Mouse (Mus musculus): Measurements from ENCODE around the gene Gm1604a. TPM values are rescaled to one million over a fixed set of nuclear protein-coding genes. Genes with fewer than 3 reads are reported as not detected.
"Not testable (repeated sequence)": the region's sequence is repeated elsewhere in the genome, so short reads cannot be mapped to it uniquely, and the experiment has no call there.

The Gm1604a gene
- polyA plus RNA-seq, 1 experiment, result 0.54 TPM

GRCm38 (mm10) chr17:7069561-7070240 lies 44.3 kb downstream of the Gm1604a start:
- H3K36me3 ChIP-seq (ENCODE audit: control insufficient read depth, insufficient read depth, low read length), result not testable (repeated sequence)
- 92% methylated on average over 7 of the region's 7 CpGs for WGBS

GRCm38 (mm10) chr17:7074494-7074893 lies 49.1 kb downstream of the Gm1604a start:
- not testable (repeated sequence) for H3K4me1 ChIP-seq (replicated peaks; ENCODE audit: control insufficient read depth, insufficient read depth, low read length); H3K36me3 ChIP-seq (ENCODE audit: control insufficient read depth, insufficient read depth, low read length); H3K27ac ChIP-seq (ENCODE audit: control insufficient read depth, insufficient read depth, low read length); H3K4me3 ChIP-seq (ENCODE audit: control insufficient read depth, insufficient read depth, low read length); H3K27me3 ChIP-seq (ENCODE audit: control insufficient read depth, insufficient read depth, low read length)
- peak; percentile 58 for DNase-seq
- 33% methylated on average over 3 of the region's 3 CpGs for WGBS

More at GRCm38 (mm10) chr17:7069561-7070240, 44.3 kb downstream of the Gm1604a start:
- not testable (repeated sequence) for DNase-seq; H3K27me3 ChIP-seq (ENCODE audit: control insufficient read depth, insufficient read depth, low read length); H3K4me1 ChIP-seq (replicated peaks; ENCODE audit: control insufficient read depth, insufficient read depth, low read length); H3K27ac ChIP-seq (ENCODE audit: control insufficient read depth, insufficient read depth, low read length); H3K4me3 ChIP-seq (ENCODE audit: control insufficient read depth, insufficient read depth, low read length)

GRCm38 (mm10) chr17:7075519-7075918 lies 50.2 kb downstream of the Gm1604a start:
- not testable (repeated sequence) for H3K27me3 ChIP-seq (ENCODE audit: control insufficient read depth, insufficient read depth, low read length); DNase-seq; H3K4me3 ChIP-seq (ENCODE audit: control insufficient read depth, insufficient read depth, low read length); H3K27ac ChIP-seq (ENCODE audit: control insufficient read depth, insufficient read depth, low read length); H3K36me3 ChIP-seq (ENCODE audit: control insufficient read depth, insufficient read depth, low read length); H3K4me1 ChIP-seq (replicated peaks; ENCODE audit: control insufficient read depth, insufficient read depth, low read length)
- WGBS, result 56% methylated on average over 5 of the region's 6 CpGs

GRCm38 (mm10) chr17:7079558-7079957 lies 54.2 kb downstream of the Gm1604a start:
- H3K27ac ChIP-seq (ENCODE audit: control insufficient read depth, insufficient read depth, low read length); H3K27me3 ChIP-seq (ENCODE audit: control insufficient read depth, insufficient read depth, low read length); H3K36me3 ChIP-seq (ENCODE audit: control insufficient read depth, insufficient read depth, low read length); H3K4me1 ChIP-seq (replicated peaks; ENCODE audit: control insufficient read depth, insufficient read depth, low read length); H3K4me3 ChIP-seq (ENCODE audit: control insufficient read depth, insufficient read depth, low read length): not testable (repeated sequence)
- peak; percentile 75 for DNase-seq
- WGBS, result 0% methylated on average over 1 of the region's 4 CpGs

GRCm38 (mm10) chr17:7084523-7084922 lies 59.2 kb downstream of the Gm1604a start:
- not testable (repeated sequence) for H3K36me3 ChIP-seq (ENCODE audit: control insufficient read depth, insufficient read depth, low read length); H3K4me3 ChIP-seq (ENCODE audit: control insufficient read depth, insufficient read depth, low read length); H3K27ac ChIP-seq (ENCODE audit: control insufficient read depth, insufficient read depth, low read length); H3K27me3 ChIP-seq (ENCODE audit: control insufficient read depth, insufficient read depth, low read length); DNase-seq; H3K4me1 ChIP-seq (replicated peaks; ENCODE audit: control insufficient read depth, insufficient read depth, low read length)
- no CpG with 5 or more reads among the region's 5 CpGs for WGBS

- WGBS, result no CpG with 5 or more reads among the region's 12 CpGs
- H3K4me3 ChIP-seq (ENCODE audit: control insufficient read depth, insufficient read depth, low read length); H3K36me3 ChIP-seq (ENCODE audit: control insufficient read depth, insufficient read depth, low read length); DNase-seq; H3K27me3 ChIP-seq (ENCODE audit: control insufficient read depth, insufficient read depth, low read length); H3K4me1 ChIP-seq (replicated peaks; ENCODE audit: control insufficient read depth, insufficient read depth, low read length); H3K27ac ChIP-seq (ENCODE audit: control insufficient read depth, insufficient read depth, low read length): not testable (repeated sequence)
These were observed 60.3 kb downstream of the Gm1604a start for GRCm38 (mm10) chr17:7085469-7086168.

- H3K4me1 ChIP-seq (replicated peaks; ENCODE audit: control insufficient read depth, insufficient read depth, low read length); H3K27ac ChIP-seq (ENCODE audit: control insufficient read depth, insufficient read depth, low read length); H3K36me3 ChIP-seq (ENCODE audit: control insufficient read depth, insufficient read depth, low read length); DNase-seq; H3K4me3 ChIP-seq (ENCODE audit: control insufficient read depth, insufficient read depth, low read length); H3K27me3 ChIP-seq (ENCODE audit: control insufficient read depth, insufficient read depth, low read length): not testable (repeated sequence)
- WGBS, result 84% methylated on average over 6 of the region's 8 CpGs
These were observed 61.5 kb downstream of the Gm1604a start for GRCm38 (mm10) chr17:7086836-7087235.

GRCm38 (mm10) chr17:7097835-7098519 lies 72.6 kb downstream of the Gm1604a start:
- WGBS, result no CpG with 5 or more reads among the region's 12 CpGs
- not testable (repeated sequence) for H3K27ac ChIP-seq (ENCODE audit: control insufficient read depth, insufficient read depth, low read length); H3K4me1 ChIP-seq (replicated peaks; ENCODE audit: control insufficient read depth, insufficient read depth, low read length); H3K27me3 ChIP-seq (ENCODE audit: control insufficient read depth, insufficient read depth, low read length); DNase-seq; H3K36me3 ChIP-seq (ENCODE audit: control insufficient read depth, insufficient read depth, low read length); H3K4me3 ChIP-seq (ENCODE audit: control insufficient read depth, insufficient read depth, low read length)

- not testable (repeated sequence) for H3K4me1 ChIP-seq (replicated peaks; ENCODE audit: control insufficient read depth, insufficient read depth, low read length); H3K27ac ChIP-seq (ENCODE audit: control insufficient read depth, insufficient read depth, low read length); H3K4me3 ChIP-seq (ENCODE audit: control insufficient read depth, insufficient read depth, low read length); H3K27me3 ChIP-seq (ENCODE audit: control insufficient read depth, insufficient read depth, low read length); H3K36me3 ChIP-seq (ENCODE audit: control insufficient read depth, insufficient read depth, low read length)
- 42% methylated on average over 6 of the region's 10 CpGs for WGBS
- DNase-seq, result peak; percentile 31
These were observed 73.7 kb downstream of the Gm1604a start for GRCm38 (mm10) chr17:7099096-7099495.

GRCm38 (mm10) chr17:7102945-7103344 lies 77.6 kb downstream of the Gm1604a start:
- H3K27ac ChIP-seq (ENCODE audit: control insufficient read depth, insufficient read depth, low read length); H3K36me3 ChIP-seq (ENCODE audit: control insufficient read depth, insufficient read depth, low read length); H3K4me3 ChIP-seq (ENCODE audit: control insufficient read depth, insufficient read depth, low read length); H3K27me3 ChIP-seq (ENCODE audit: control insufficient read depth, insufficient read depth, low read length); DNase-seq; H3K4me1 ChIP-seq (replicated peaks; ENCODE audit: control insufficient read depth, insufficient read depth, low read length): not testable (repeated sequence)
- no CpG with 5 or more reads among the region's 7 CpGs for WGBS
